Mouse (Mus musculus): ENCODE results near the gene Arih2. TPM values are rescaled to one million over a fixed set of nuclear protein-coding genes. Genes with fewer than 3 reads are reported as not detected.
A peak's percentile ranks its signal among the peaks of the same experiment; 100 is the strongest.

The Arih2 gene
- polyA plus RNA-seq, 1 experiment from 2014 or later: 47.3 TPM

DNA sequence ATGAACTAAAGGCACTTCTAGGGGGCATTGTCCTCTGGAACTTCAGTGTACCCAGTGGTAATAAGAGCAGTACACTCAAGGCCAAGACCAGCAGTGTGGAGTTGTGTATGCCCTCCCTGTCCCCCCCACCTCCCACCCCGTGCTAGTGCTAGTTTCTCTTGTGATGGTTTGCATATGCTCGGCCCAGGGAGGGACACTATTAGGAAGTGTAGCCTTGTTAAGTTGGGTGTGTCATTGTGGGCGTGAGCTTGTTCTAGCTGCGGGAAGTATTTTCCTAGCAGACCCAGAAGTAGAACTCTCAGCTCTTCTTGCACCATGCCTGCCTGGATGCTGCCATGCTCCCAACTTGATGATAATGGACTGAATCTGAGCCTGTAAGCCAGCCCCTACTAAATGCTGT, 47.2 kb downstream of the Arih2 start:
- no peak for ATAC-seq (ENCODE audit: low FRiP score)
- no peaks in the 10 kb centered on the region for H3K9me3 ChIP-seq (replicated peaks)
- peaks cover 8% of the 10 kb centered on the region for H3K4me1 ChIP-seq
- H3K36me3 ChIP-seq: peaks cover 47% of the 10 kb centered on the region
- no peak overlapping the region for H3K9ac ChIP-seq (replicated peaks)
- 88% methylated on average over 4 of the region's 4 CpGs for WGBS
- no peak overlapping the region for H3K27ac ChIP-seq (replicated peaks)
- H3K27me3 ChIP-seq (replicated peaks): no peaks in the 10 kb centered on the region
- H3K4me2 ChIP-seq: no peak overlapping the region
- H3K4me3 ChIP-seq (replicated peaks): no peak overlapping the region

DNA sequence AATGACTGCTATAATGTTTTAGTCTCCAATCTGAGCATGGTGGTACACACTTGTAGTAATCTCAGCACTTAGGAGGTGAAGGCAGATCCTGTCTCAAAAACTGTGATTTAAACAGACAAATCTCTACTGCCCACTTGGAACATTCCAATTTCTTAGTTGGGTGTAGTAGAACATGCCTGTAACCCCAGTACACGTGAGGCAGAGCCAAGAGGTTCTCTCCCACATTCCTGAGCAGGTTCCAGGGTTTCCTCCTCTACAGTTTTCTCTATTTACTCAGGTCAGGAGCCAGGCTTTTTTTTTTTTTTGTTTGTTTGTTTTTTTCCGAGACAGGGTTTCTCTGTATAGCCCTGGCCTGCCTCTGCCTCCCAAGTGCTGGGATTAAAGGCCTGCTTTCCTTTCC, 49.2 kb downstream of the Arih2 start:
- H3K9me3 ChIP-seq (replicated peaks): no peaks in the 10 kb centered on the region
- H3K4me3 ChIP-seq (replicated peaks): no peak overlapping the region
- H3K9ac ChIP-seq (replicated peaks): no peak overlapping the region
- H3K27ac ChIP-seq (replicated peaks): no peak overlapping the region
- no peak for ATAC-seq (ENCODE audit: low FRiP score)
- peaks cover 20% of the 10 kb centered on the region for H3K4me1 ChIP-seq
- no peak overlapping the region for H3K4me2 ChIP-seq
- 55% methylated on average over 2 of the region's 2 CpGs for WGBS
- no peaks in the 10 kb centered on the region for H3K27me3 ChIP-seq (replicated peaks)
- peaks cover 29% of the 10 kb centered on the region for H3K36me3 ChIP-seq

DNA sequence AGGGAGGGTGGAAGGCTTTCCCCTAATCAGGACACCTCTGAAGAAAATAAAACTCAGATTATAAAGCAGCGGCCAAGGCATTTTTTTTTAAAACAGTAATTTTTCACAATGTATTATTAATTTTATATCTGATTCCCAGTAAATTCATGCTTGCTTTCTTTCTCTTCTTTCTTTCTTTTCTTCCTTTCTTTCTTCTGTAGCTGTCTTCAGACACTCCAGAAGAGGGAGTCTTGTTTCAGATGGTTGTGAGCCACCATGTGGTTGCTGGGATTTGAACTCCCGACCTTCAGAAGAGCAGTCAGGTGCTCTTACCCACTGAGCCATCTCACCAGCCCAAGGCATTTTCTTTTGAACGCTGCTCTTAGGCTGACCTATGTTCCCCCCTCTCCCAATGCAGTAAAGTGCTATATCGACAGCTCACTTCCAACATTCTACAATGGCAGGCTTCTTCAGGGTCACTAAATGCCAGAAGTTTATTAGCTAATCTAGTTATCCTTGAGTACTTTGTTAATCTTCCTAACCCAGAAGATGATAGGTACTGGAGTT, 50.1 kb downstream of the Arih2 start:
- Histone ChIP-seq H3K4me1 (peaks cover 20% of the 10 kb centered on the region), H3K4me3 (replicated peaks) (no peak overlapping the region), H3K9ac (replicated peaks) (no peak overlapping the region), H3K36me3 (peaks cover 20% of the 10 kb centered on the region), H3K4me2 (no peak overlapping the region), H3K27ac (replicated peaks) (no peak overlapping the region), H3K9me3 (replicated peaks) (no peaks in the 10 kb centered on the region), H3K27me3 (replicated peaks) (no peaks in the 10 kb centered on the region)
- 82% methylated on average over 4 of the region's 4 CpGs for WGBS
- ATAC-seq (ENCODE audit: low FRiP score): no peak

DNA sequence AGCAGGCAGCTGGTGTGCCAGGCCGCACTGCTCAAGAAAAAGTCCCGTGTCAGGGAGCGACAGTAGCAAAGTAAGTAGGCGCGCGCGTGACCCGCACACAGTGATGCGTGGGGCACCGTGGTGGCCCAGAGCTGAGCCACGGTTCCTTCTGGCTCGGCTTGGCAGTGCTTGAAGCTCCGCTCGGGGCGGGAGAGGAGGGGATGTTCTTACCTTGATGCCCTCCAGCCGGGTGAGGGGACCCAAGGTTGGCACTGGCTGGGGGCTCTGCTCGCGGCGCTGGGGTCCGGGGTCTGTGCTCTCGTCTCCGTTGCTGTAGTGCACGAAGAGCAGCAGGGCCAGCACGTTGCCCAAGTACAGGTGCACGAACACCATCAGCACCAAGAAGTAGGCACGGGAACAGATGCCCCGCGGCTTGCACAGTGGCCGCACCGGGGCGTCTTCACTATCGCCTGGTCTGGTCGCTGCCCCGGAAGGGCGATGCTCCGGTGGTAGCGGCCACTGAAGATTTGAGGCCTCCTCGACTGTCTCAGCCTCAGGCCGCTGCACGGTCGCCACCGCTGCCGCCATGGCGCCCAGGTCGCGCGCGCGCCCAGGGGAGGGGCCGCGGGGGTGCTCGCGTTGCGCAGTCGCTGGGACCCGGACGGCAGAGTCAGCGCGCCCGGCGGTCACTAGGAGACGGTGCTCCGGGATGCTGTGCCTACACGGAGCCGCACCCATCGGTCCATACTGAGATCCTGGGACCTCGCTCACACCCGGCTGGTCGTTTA, 52.0 kb downstream of the Arih2 start, which contains the start of gene P4htm:
Gene P4htm (minus strand): TSS at position 670 of the 767 bp plus-strand sequence.
- ATAC-seq (ENCODE audit: low FRiP score): peak; percentile 91
- under 1% methylated on average over 68 of the region's 69 CpGs for WGBS
- Histone ChIP-seq H3K9ac (replicated peaks) (peak within 1 kb of the TSS; percentile 80), H3K4me3 (replicated peaks) (peak within 1 kb of the TSS; percentile 72), H3K4me1 (peaks cover 20% of the 10 kb centered on the region), H3K4me2 (peak within 1 kb of the TSS; percentile 83), H3K9me3 (replicated peaks) (no peaks in the 10 kb centered on the region), H3K36me3 (peaks cover 3% of the 10 kb centered on the region; the same call in 1 of the 2 replicates), H3K27ac (replicated peaks) (peak within 1 kb of the TSS; percentile 85), H3K27me3 (replicated peaks) (no peaks in the 10 kb centered on the region)

DNA sequence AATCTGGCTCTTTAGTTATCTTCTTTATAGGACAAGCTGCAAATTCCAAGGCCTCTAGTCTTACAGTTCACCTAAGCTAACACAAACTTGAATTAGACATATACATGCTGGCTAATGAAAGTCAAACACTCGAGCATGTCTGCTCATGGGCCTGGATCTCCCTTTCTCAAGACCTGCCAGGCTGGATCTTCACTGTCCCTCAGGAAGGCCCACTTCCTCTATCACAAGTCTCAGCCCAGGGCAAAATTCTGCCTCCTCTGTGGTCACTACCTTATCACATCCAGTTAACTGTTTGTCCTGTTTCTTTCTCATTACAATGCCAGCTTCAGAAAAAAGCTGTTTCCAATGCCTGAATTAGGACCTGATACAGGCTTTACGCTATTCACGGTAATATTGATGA, 54.8 kb downstream of the Arih2 start:
- no peak for ATAC-seq (ENCODE audit: low FRiP score)
- 86% methylated on average over 3 of the region's 3 CpGs for WGBS
- 0 out of 2 replicates have a peak, but pooled peaks cover 2% of the 10 kb centered on the region for H3K36me3 ChIP-seq

DNA sequence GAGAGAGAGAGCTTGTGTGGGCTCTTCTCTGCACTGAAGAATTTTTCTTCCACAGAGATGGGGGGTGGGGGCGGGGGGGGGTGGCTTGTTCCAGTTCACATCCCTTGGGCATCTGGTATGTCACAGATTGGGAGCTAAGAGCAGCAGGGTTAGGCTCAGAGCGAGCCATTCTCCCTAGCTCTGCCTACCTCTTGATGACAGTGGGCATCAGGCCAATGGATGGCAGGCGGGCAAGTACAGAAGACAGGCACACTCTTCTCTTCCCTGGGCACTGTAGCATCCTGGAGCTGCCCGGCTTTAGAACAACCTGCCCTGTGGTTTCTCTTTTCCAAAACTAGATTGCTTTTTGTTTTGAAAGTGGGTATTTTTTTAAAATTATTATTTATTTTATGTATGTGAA, 57.7 kb downstream of the Arih2 start:
- WGBS: 76% methylated on average over 4 of the region's 4 CpGs
- H3K4me2 ChIP-seq: no peak overlapping the region
- H3K9ac ChIP-seq (replicated peaks): no peak overlapping the region

More for the DNA sequence above, 54.8 kb downstream of the Arih2 start:
- Histone ChIP-seq H3K4me1 (peaks cover 23% of the 10 kb centered on the region), H3K9ac (replicated peaks) (no peak overlapping the region), H3K27ac (replicated peaks) (no peak overlapping the region), H3K9me3 (replicated peaks) (no peaks in the 10 kb centered on the region), H3K27me3 (replicated peaks) (no peaks in the 10 kb centered on the region), H3K4me3 (replicated peaks) (no peak overlapping the region), H3K4me2 (no peak overlapping the region)

DNA sequence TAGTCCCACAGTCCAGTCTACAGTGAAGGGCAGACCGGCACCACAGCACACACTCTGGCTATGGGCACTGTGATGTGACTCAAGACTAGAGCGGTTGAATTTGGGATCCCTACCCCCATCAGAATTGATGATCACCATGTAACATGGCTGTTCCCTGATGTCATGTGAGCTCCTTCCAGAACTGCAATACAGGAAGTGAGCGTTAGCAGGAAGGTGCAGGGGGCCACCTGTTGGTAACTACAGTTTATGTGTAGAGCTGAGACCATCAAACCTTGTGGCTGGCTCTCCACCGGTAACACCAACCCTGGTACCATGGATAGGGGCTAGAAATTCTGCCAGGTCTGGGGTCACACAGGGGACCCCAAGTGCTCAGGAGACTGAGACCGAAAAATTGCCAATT, 60.0 kb downstream of the Arih2 start:
- WGBS: 76% methylated on average over 5 of the region's 5 CpGs
- H3K9ac ChIP-seq (replicated peaks): no peak overlapping the region

More for the DNA sequence above, 57.7 kb downstream of the Arih2 start:
- H3K9me3 ChIP-seq (replicated peaks): no peaks in the 10 kb centered on the region
- no peak overlapping the region for H3K27ac ChIP-seq (replicated peaks)
- no peaks in the 10 kb centered on the region for H3K27me3 ChIP-seq (replicated peaks)
- no peak overlapping the region for H3K4me3 ChIP-seq (replicated peaks)
- ATAC-seq (ENCODE audit: low FRiP score): no peak
- H3K36me3 ChIP-seq: 0 out of 2 replicates have a peak, but pooled peaks cover 2% of the 10 kb centered on the region
- peaks cover 39% of the 10 kb centered on the region for H3K4me1 ChIP-seq

DNA sequence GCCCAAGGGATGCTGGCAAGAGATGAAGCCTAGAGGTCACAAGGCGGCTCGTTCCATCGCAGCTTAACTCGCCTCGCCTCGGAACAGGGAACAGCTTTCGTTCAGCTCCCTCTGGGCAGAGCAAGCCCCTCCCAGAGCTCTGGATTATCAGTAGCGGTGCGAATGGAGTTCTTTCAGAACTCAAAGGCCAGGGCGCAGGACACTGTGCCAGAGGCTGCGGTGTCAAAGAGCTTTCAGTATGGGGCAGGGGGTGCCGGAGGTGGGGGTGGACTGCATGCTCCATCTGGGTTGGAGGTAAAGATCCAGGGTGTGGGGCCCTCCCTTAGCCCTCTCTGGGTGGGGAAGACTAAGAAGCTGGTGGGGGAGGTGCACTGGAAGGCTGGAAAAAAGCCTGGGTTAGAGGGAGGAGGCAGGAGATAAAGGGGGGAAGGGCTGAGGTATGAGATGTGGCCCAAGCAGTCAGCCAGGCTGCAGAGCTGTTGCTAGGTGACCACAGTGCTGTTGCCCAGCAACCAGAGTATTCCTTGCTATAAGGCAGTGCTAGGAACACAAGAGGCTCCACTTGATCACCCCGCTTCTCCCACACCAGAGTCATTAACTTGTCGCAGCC, 61.5 kb downstream of the Arih2 start:
- H3K4me2 ChIP-seq: peak overlapping the region; percentile 58
- H3K36me3 ChIP-seq: 0 out of 2 replicates have a peak, but pooled peaks cover 2% of the 10 kb centered on the region
- H3K9me3 ChIP-seq (replicated peaks): no peaks in the 10 kb centered on the region
- H3K27me3 ChIP-seq (replicated peaks): no peaks in the 10 kb centered on the region
- peak; percentile 98 for ATAC-seq (ENCODE audit: low FRiP score)
- peak overlapping the region; percentile 31; the same call in 1 of the 2 replicates for H3K9ac ChIP-seq (replicated peaks)
- H3K27ac ChIP-seq (replicated peaks): peak overlapping the region; percentile 97
- peaks cover 38% of the 10 kb centered on the region for H3K4me1 ChIP-seq
- peak overlapping the region; percentile 23; the same call in 1 of the 2 replicates for H3K4me3 ChIP-seq (replicated peaks)
- 2% methylated on average over 14 of the region's 14 CpGs for WGBS

More for the DNA sequence above, 60.0 kb downstream of the Arih2 start:
- Histone ChIP-seq H3K27me3 (replicated peaks) (no peaks in the 10 kb centered on the region), H3K4me1 (peaks cover 38% of the 10 kb centered on the region), H3K9me3 (replicated peaks) (no peaks in the 10 kb centered on the region), H3K4me2 (no peak overlapping the region), H3K36me3 (0 out of 2 replicates have a peak, but pooled peaks cover 2% of the 10 kb centered on the region), H3K4me3 (replicated peaks) (no peak overlapping the region), H3K27ac (replicated peaks) (peak overlapping the region; percentile 97)
- ATAC-seq (ENCODE audit: low FRiP score): no peak

DNA sequence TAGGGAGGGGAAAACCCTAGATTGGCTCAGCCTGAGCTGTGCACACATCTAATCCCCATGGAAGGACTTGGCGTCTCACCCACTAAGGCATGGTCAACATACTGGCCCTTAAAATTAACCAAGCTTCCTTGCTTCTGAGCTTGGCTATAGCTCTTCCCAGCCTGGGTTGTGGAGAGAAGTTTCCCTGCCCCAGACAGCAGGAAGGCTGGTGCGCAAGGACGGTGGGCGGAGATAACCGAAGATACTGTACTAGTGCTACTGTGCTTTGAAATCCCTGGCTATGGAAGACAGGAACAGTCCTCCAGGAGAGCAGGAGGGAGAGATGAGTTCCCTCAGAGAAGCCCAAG, 69.9 kb downstream of the Arih2 start:
- peak overlapping the region; percentile 67 for H3K4me2 ChIP-seq
- H3K4me3 ChIP-seq (replicated peaks): peak overlapping the region; percentile 73
- H3K4me1 ChIP-seq: peaks cover 49% of the 10 kb centered on the region
- H3K36me3 ChIP-seq: peaks cover 32% of the 10 kb centered on the region
- no peaks in the 10 kb centered on the region for H3K9me3 ChIP-seq (replicated peaks)
- 64% methylated on average over 5 of the region's 5 CpGs for WGBS
- no peak for ATAC-seq (ENCODE audit: low FRiP score)
- peak overlapping the region; percentile 97 for H3K27ac ChIP-seq (replicated peaks)
- H3K27me3 ChIP-seq (replicated peaks): no peaks in the 10 kb centered on the region
- peak overlapping the region; percentile 54 for H3K9ac ChIP-seq (replicated peaks)

DNA sequence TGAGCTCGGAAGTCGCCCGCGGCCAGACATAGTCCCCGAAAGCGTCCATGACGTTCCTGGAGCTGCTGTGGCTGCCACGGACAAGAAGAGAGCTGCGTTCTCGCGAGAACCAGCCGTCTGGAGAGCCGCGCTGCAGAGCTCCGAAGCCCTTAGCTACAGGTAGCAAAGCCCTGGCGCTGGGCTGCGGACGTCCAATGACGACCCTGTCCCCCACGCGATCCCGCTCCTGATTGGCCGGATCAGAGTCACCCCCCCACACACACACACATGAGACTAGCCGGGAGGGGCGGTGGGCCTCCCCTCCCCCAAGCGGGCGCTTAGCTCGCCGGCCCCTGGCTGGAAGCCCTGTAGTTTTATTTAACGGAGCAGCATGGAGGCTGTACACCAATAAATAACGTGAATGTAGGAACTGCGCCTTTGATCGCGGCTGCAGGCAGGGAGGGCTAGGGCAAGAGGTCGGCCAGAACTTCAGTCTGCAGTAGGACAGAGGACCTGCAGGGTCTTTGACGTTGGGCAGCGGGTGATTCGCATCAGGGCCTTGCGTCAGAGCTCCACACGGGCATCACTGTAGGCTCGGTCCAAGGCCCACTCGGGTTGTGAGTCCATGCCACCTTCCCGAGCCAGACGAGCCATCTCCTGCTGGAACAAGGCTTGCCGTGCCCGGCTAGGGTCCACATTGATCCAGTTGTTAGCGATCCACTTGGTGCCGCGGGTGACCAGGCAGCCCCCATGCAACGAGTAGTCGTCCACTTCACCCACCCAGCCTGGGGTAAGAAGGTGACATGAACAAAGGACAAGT, 70.4 kb downstream of the Arih2 start, which contains the start of gene Wdr6:
Gene Wdr6 (minus strand): TSS at position 195 of the 799 bp plus-strand sequence.
- H3K27ac ChIP-seq (replicated peaks): peak within 1 kb of the TSS; percentile 97
- peak within 1 kb of the TSS; percentile 67 for H3K4me2 ChIP-seq
- H3K4me1 ChIP-seq: peaks cover 55% of the 10 kb centered on the region
- ATAC-seq (ENCODE audit: low FRiP score): peak; percentile 97
- H3K27me3 ChIP-seq (replicated peaks): no peaks in the 10 kb centered on the region
- peaks cover 38% of the 10 kb centered on the region for H3K36me3 ChIP-seq
- peak within 1 kb of the TSS; percentile 73 for H3K4me3 ChIP-seq (replicated peaks)
- H3K9me3 ChIP-seq (replicated peaks): no peaks in the 10 kb centered on the region
- H3K9ac ChIP-seq (replicated peaks): peak within 1 kb of the TSS; percentile 82
- 3% methylated on average over 51 of the region's 51 CpGs for WGBS

DNA sequence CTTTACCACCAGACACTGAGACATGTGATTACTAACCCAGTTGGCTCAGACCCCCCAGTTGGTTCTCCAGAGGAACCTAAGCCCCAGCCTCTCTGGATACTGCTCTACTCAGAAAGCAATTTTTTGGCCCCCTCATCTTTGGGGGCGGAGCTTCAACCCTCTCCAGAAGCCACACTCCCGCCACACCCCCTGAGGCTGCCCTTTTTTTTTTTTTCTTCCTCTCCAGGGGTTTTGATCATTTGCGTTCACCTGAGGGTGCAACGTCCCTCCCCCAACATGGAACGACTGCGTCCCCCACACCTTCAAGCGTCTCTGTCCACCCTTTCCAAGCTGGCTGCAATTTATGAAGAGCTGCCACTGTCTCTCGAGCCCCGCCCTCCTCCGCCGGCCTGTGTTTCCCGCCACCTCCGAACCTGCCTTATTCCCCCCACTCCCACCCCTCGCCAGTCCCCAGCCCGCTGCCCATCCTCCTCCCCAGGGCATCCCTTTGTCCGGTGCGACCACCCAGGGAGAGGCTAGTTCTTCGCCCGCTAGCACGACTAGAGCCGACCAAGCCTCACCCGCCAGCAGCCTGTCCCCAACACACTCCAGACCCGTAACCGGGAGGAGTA, 71.1 kb downstream of the Arih2 start:
- peaks cover 45% of the 10 kb centered on the region for H3K36me3 ChIP-seq
- peak overlapping the region; percentile 97 for H3K27ac ChIP-seq (replicated peaks)
- peak overlapping the region; percentile 73 for H3K4me3 ChIP-seq (replicated peaks)
- H3K27me3 ChIP-seq (replicated peaks): no peaks in the 10 kb centered on the region
- H3K9me3 ChIP-seq (replicated peaks): no peaks in the 10 kb centered on the region
- peaks cover 62% of the 10 kb centered on the region for H3K4me1 ChIP-seq
- H3K9ac ChIP-seq (replicated peaks): peak overlapping the region; percentile 82
- H3K4me2 ChIP-seq: peak overlapping the region; percentile 67
- ATAC-seq (ENCODE audit: low FRiP score): peak; percentile 37
- WGBS: under 1% methylated on average over 24 of the region's 24 CpGs
